Mouse (Mus musculus) ES-Bruce4 (cell line): ENCODE measurements at regions not wholly inside any gene's neighbourhood (a gene's known extent, or its start where the extent isn't known, plus 50 kb on each side); places are given as distances from the start of the nearest gene placed in this dataset.

Experiments
- H3K27ac ChIP-seq: 2 replicates; pipeline ENCODE4 v1.5.1; 2012; ENCODE audit warnings: low read length, inconsistent platforms; ENCODE audit not compliant: insufficient read depth
- H3K27me3 ChIP-seq: 2 replicates; pipeline ENCODE4 v1.6.1; 2012; ENCODE audit warnings: mild to moderate bottlenecking, low read length, inconsistent platforms; ENCODE audit not compliant: control insufficient read depth, poor library complexity, insufficient read depth, severe bottlenecking
- H3K36me3 ChIP-seq: 2 replicates; pipeline ENCODE4 v1.6.1; 2012; ENCODE audit warnings: inconsistent platforms, mild to moderate bottlenecking, low read length, moderate library complexity; ENCODE audit not compliant: control insufficient read depth, poor library complexity, insufficient read depth, severe bottlenecking
- H3K4me1 ChIP-seq: one replicate; pipeline ENCODE4 v1.8.1; 2011; ENCODE audit warnings: low read length; ENCODE audit not compliant: control insufficient read depth, insufficient read depth
- H3K4me3 ChIP-seq: 2 replicates; pipeline ENCODE4 v1.5.1; 2011; ENCODE audit warnings: low read depth, mild to moderate bottlenecking, low read length
- H3K9ac ChIP-seq: 2 replicates; pipeline ENCODE4 v1.6.1; 2012; ENCODE audit warnings: low read depth, mild to moderate bottlenecking, inconsistent platforms; ENCODE audit not compliant: poor library complexity, severe bottlenecking
- H3K9me3 ChIP-seq: replicated peaks from 2 replicates; pipeline ENCODE4 v1.6.1; 2012; ENCODE audit warnings: mild to moderate bottlenecking, low read length, inconsistent platforms; ENCODE audit not compliant: control insufficient read depth, poor library complexity, insufficient read depth, severe bottlenecking
- CTCF ChIP-seq: IDR thresholded peaks from one replicate; pipeline ENCODE4 v1.8.1; 2011; ENCODE audit warnings: low read depth, low read length
- EP300 ChIP-seq: IDR thresholded peaks from 2 replicates; pipeline ENCODE4 v1.6.1; 2011; ENCODE audit warnings: low read depth, low read length; ENCODE audit not compliant: insufficient read depth
- POLR2A ChIP-seq: IDR thresholded peaks from one replicate; pipeline ENCODE4 v1.8.1; 2011; ENCODE audit warnings: low read length; ENCODE audit not compliant: insufficient read depth

- Histone ChIP-seq H3K27ac (no peak overlapping the region), H3K27me3 (no peaks in the 10 kb centered on the region), H3K4me1 (no peaks in the 10 kb centered on the region), H3K9me3 (no peaks in the 10 kb centered on the region), H3K36me3 (no peaks in the 10 kb centered on the region), H3K9ac (no peak overlapping the region), H3K4me3 (no peak overlapping the region)
- TF ChIP-seq CTCF = no peak
- TF ChIP-seq POLR2A = no peak
- TF ChIP-seq EP300 = no peak
Measured at GRCm38 (mm10) chr12:77042356-77042755, 80.4 kb upstream of the Max start.

GRCm38 (mm10) chr12:77041141-77041540, 79.1 kb upstream of the Max start:
- no peak overlapping the region for H3K4me3 ChIP-seq

GRCm38 (mm10) chr12:77039953-77040305, 77.9 kb upstream of the Max start:
- TF ChIP-seq CTCF = no peak
- TF ChIP-seq EP300 = no peak
- TF ChIP-seq POLR2A = no peak
- Histone ChIP-seq H3K36me3 (no peaks in the 10 kb centered on the region), H3K4me1 (no peaks in the 10 kb centered on the region), H3K9ac (no peak overlapping the region), H3K27me3 (no peaks in the 10 kb centered on the region), H3K27ac (no peak overlapping the region), H3K9me3 (no peaks in the 10 kb centered on the region), H3K4me3 (no peak overlapping the region)

More at GRCm38 (mm10) chr12:77041141-77041540, 79.1 kb upstream of the Max start:
- H3K36me3 ChIP-seq = no peaks in the 10 kb centered on the region
- H3K27me3 ChIP-seq = no peaks in the 10 kb centered on the region
- H3K27ac ChIP-seq = no peak overlapping the region
- H3K4me1 ChIP-seq = no peaks in the 10 kb centered on the region
- TF ChIP-seq CTCF (no peak), POLR2A (no peak), EP300 (no peak)
- no peaks in the 10 kb centered on the region for H3K9me3 ChIP-seq
- H3K9ac ChIP-seq = no peak overlapping the region

- H3K27ac ChIP-seq = no peak overlapping the region
- no peaks in the 10 kb centered on the region for H3K27me3 ChIP-seq
- TF ChIP-seq EP300 (no peak), CTCF (peak; percentile 78), POLR2A (no peak)
- no peak overlapping the region for H3K9ac ChIP-seq
- no peaks in the 10 kb centered on the region for H3K4me1 ChIP-seq
- H3K9me3 ChIP-seq = no peaks in the 10 kb centered on the region
- H3K4me3 ChIP-seq = 0 out of 2 replicates have a peak overlapping the region, but pooled peaks have one; percentile 5
- no peaks in the 10 kb centered on the region for H3K36me3 ChIP-seq
Measured at GRCm38 (mm10) chr12:77039295-77039952, 77.4 kb upstream of the Max start.

- TF ChIP-seq CTCF (no peak), POLR2A (no peak), EP300 (no peak)
- Histone ChIP-seq H3K4me3 (no peak overlapping the region), H3K27me3 (no peaks in the 10 kb centered on the region), H3K36me3 (no peaks in the 10 kb centered on the region), H3K9me3 (no peaks in the 10 kb centered on the region), H3K4me1 (no peaks in the 10 kb centered on the region), H3K27ac (no peak overlapping the region), H3K9ac (no peak overlapping the region)
Measured at GRCm38 (mm10) chr12:77035676-77036075, 73.7 kb upstream of the Max start.

DNA sequence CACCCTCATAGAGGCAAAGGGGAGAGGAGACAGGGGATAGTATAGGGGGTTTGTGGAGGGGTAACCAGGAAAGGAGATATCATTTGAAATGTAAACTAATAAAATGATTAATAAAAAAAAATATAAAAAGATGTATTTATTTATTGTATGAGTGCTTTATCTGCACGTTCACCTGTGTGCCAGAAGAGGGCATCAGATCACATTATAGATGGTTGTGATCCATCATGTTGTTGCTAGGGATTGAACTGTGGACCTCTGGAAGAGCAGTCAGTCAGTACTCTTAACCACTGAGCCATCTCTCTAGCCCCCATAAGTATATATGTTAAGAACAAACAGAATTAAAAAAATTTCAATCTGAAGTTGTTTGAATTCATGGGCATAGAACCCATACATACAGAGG, 69.4 kb upstream of the Max start:
- no peak overlapping the region for H3K27ac ChIP-seq
- no peaks in the 10 kb centered on the region for H3K4me1 ChIP-seq
- H3K9ac ChIP-seq = no peak overlapping the region
- H3K9me3 ChIP-seq = no peaks in the 10 kb centered on the region
- TF ChIP-seq CTCF (no peak), POLR2A (no peak), EP300 (no peak)
- no peaks in the 10 kb centered on the region for H3K27me3 ChIP-seq
- no peak overlapping the region for H3K4me3 ChIP-seq
- H3K36me3 ChIP-seq = no peaks in the 10 kb centered on the region

GRCm38 (mm10) chr12:77025431-77025879, 63.5 kb upstream of the Max start:
- Histone ChIP-seq H3K27me3 (no peaks in the 10 kb centered on the region), H3K36me3 (no peaks in the 10 kb centered on the region), H3K27ac (no peak overlapping the region), H3K9ac (no peak overlapping the region), H3K9me3 (no peaks in the 10 kb centered on the region), H3K4me3 (no peak overlapping the region), H3K4me1 (no peaks in the 10 kb centered on the region)
- no peak for TF ChIP-seq EP300
- no peak for TF ChIP-seq POLR2A
- TF ChIP-seq CTCF = no peak
